Mouse (Mus musculus) hindbrain, embryonic 15.5 days (tissue): ENCODE measurements around the gene Zbtb42. TPM values are rescaled to one million over a fixed set of nuclear protein-coding genes. Genes with fewer than 3 reads are reported as not detected.

ENCODE experiments used
- ATAC-seq: fragments of 200-750 bp; cut with Nextera tagmentation; 2 replicates; pipeline ENCODE4 v1.8.0; 2017; ENCODE audit warnings: low read depth, moderate number of reproducible peaks, moderate TSS enrichment; ENCODE audit not compliant: low FRiP score
- H3K27ac ChIP-seq: fragments of 300-500 bp; sonication (generic); replicated peaks from 2 replicates; pipeline ENCODE4 v1.5.1; 2015; ENCODE audit warnings: mild to moderate bottlenecking, inconsistent platforms
- H3K27me3 ChIP-seq: fragments of 300-500 bp; sonication (generic); 2 replicates; pipeline ENCODE4 v1.6.1; 2015; ENCODE audit warnings: control low read depth, inconsistent platforms
- H3K36me3 ChIP-seq: fragments of 300-500 bp; sonication (generic); 2 replicates; pipeline ENCODE4 v1.6.1; 2015; ENCODE audit warnings: control low read depth, inconsistent platforms
- H3K4me1 ChIP-seq: fragments of 300-500 bp; sonication (generic); replicated peaks from 2 replicates; pipeline ENCODE4 v1.6.1; 2015; ENCODE audit warnings: control low read depth, inconsistent platforms
- H3K4me2 ChIP-seq: fragments of 300-500 bp; sonication (generic); 2 replicates; pipeline ENCODE4 v1.6.1; 2015; ENCODE audit warnings: moderate library complexity, mild to moderate bottlenecking, inconsistent platforms
- H3K4me3 ChIP-seq: fragments of 300-500 bp; sonication (generic); 2 replicates; pipeline ENCODE4 v1.5.1; 2015; ENCODE audit warnings: mild to moderate bottlenecking, inconsistent platforms
- H3K9ac ChIP-seq: fragments of 300-500 bp; sonication (generic); 2 replicates; pipeline ENCODE4 v1.6.1; 2015; ENCODE audit warnings: inconsistent platforms
- H3K9me3 ChIP-seq: fragments of 300-500 bp; sonication (generic); 2 replicates; pipeline ENCODE4 v1.6.1; 2016; ENCODE audit warnings: control low read depth, inconsistent platforms
- WGBS: fragments of 180-500 bp; shearing (Covaris S2); methylation state at CpG from one replicate; pipeline ENCODE4 v1.1.7; 2015; 5-methylcytosine and 5-hydroxymethylcytosine counted together
- polyA plus RNA-seq: library from polyadenylated mRNA; unstranded; fragments of >200 nt; fragmentation: Nextera tagmentation; extraction: Ambion mirVana; gene quantifications from 2 replicates; pipeline ENCODE4 v1.2.1, GENCODE M21; 2015

Gene Zbtb42
- polyA plus RNA-seq, 1 experiment from 2014 or later = 4.2 TPM

DNA sequence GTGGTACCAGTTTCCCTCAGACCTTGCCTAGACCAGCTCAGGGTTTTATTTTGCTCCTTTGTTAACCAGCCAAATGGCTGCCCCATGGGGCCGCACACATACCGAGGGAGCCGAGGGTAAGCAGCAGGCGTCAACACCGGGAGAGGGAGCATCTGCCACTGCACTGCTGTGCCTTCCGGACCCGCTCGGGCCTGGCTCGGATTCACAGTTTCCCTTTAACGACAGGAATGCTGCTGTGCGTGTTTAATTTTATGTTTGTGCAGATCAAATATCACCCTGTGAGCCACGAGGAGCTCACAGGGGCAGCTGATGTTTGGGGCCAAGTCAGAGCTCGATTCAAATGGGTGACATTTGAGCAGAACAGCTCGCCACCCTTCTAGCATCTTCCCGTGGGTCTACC lies 21.9 kb downstream of the Zbtb42 start:
- peaks cover 9% of the 10 kb centered on the region for H3K4me1 ChIP-seq
- no peak overlapping the region for H3K9ac ChIP-seq
- no peak overlapping the region for H3K27ac ChIP-seq
- ATAC-seq = no peak
- H3K27me3 ChIP-seq = peaks cover 10% of the 10 kb centered on the region; the same call in 1 of the 2 replicates
- H3K4me3 ChIP-seq = no peak overlapping the region
- H3K9me3 ChIP-seq = no peaks in the 10 kb centered on the region
- peak overlapping the region; percentile 15; the same call in 1 of the 2 replicates for H3K4me2 ChIP-seq
- no peaks in the 10 kb centered on the region for H3K36me3 ChIP-seq
- WGBS = 9% methylated on average over 15 of the region's 15 CpGs

DNA sequence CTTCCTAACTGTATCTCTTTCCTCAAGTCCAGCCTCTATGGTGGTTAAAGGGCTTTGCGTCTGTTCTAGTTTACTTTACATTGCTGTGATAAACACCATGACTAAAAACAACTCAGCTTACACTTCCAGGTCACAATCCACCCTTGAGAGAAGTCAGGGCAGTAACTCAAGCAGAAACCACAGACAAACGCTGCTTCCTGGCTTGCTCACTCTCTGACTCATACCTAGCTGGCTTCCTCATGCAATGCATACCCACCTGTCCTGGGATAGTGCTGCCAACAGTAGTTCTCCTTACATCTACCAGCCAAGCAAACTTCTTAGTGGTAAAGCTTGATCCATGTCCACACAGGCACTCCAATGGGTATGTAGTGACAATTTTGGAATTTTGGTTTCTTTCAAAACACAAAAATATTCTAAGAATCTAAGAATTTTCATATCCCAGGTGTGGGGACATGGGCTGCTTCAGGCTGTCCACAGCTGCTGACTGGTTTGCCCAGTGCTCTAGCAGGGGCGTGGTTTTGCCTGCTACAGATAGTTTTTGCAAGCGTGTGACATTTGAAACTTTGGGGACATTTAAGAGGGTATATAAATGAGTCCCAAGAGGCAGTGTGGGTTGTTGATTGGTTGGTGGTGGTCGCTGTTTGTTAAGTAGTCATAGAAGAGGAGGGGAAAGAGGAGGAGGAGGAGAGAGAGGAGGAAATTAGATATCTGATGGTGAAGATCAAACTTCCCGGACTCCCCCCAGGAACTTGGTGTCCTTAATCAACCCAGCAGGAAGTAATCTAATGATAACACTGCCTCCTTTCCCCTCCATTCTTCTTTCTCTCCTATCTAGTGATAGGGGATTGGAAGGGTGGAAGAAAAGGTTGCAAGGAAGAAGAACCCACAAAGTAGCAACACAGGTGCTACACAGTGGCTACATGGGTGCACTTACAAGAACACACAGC lies 24.0 kb downstream of the Zbtb42 start:
- Histone ChIP-seq H3K4me1 (peaks cover 20% of the 10 kb centered on the region), H3K36me3 (no peaks in the 10 kb centered on the region), H3K27me3 (peaks cover 10% of the 10 kb centered on the region; the same call in 1 of the 2 replicates), H3K9me3 (no peaks in the 10 kb centered on the region), H3K9ac (no peak overlapping the region), H3K4me2 (no peak overlapping the region), H3K27ac (no peak overlapping the region), H3K4me3 (no peak overlapping the region)
- 82% methylated on average over 6 of the region's 6 CpGs for WGBS
- ATAC-seq = no peak

DNA sequence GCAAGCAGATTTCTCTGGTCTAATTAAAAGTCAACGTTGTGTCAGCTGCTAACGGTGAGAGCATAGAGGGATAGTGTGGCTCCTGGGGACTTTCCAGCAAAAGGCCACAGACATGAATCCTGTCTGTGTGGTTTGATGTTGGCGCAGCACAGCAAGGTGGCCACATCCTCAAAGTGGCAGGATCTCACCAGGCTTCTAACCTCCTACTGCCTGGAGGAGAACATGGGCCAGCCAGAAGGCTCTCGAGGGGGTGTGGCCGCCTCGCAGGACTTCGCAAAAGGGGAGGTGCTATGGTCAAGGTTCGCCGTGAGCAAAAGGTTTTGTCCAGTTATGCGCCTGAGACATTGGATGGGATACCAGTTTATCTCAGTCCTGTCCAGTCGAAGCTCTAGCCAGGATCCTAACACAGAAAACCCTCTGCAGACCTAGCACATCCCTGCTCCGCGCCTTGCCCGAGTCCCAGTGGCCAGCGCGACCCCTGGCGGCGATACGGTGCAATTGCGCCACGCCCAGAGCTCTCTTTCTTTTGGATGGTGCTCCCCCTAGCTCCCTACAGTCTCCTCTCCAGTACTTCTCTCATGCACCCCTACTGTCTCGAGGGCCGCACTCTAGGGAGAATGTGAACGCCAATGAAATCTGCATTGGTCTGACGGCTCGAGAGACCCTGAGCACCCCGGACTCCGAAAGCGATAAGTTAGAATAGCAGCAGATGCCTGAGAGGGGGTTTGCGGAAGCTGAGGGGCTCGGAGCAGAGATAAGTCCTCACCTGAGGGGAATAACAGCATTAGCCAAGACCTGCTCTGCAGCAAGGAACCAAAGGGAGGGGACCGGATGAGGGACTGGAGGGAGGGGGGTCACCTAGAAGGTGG lies 28.3 kb downstream of the Zbtb42 start:
- Histone ChIP-seq H3K9me3 (no peaks in the 10 kb centered on the region), H3K4me3 (peak overlapping the region; percentile 13), H3K27ac (no peak overlapping the region), H3K4me1 (peaks cover 11% of the 10 kb centered on the region; the same call in 1 of the 2 replicates), H3K36me3 (no peaks in the 10 kb centered on the region), H3K4me2 (peak overlapping the region; percentile 49), H3K27me3 (0 out of 2 replicates have a peak, but pooled peaks cover 11% of the 10 kb centered on the region), H3K9ac (peak overlapping the region; percentile 9; the same call in 1 of the 2 replicates)
- peak; percentile 76 for ATAC-seq
- WGBS = 12% methylated on average over 32 of the region's 32 CpGs

DNA sequence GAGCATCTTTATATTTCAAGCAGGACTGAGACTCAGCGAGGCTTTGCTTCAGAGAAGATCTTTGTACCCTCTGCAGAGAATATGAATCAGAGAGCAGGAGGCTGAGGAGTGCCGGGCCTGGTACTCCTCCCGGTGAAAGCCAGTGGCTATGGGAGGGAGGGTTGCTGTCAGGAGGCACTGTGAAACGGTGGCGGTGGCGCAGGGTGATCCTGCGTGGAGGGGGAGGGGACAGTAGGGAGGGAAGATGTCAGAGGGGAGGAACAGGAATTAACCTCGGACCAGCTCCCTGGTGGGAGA lies 28.9 kb downstream of the Zbtb42 start:
- H3K27ac ChIP-seq = no peak overlapping the region
- H3K9ac ChIP-seq = peak overlapping the region; percentile 9; the same call in 1 of the 2 replicates
- H3K27me3 ChIP-seq = 0 out of 2 replicates have a peak, but pooled peaks cover 8% of the 10 kb centered on the region
- peak; percentile 40; the same call in 1 of the 2 replicates for ATAC-seq
- H3K36me3 ChIP-seq = no peaks in the 10 kb centered on the region
- peaks cover 11% of the 10 kb centered on the region; the same call in 1 of the 2 replicates for H3K4me1 ChIP-seq
- H3K4me2 ChIP-seq = peak overlapping the region; percentile 49
- WGBS = 20% methylated on average over 8 of the region's 8 CpGs
- no peaks in the 10 kb centered on the region for H3K9me3 ChIP-seq
- peak overlapping the region; percentile 13; the same call in 1 of the 2 replicates for H3K4me3 ChIP-seq

DNA sequence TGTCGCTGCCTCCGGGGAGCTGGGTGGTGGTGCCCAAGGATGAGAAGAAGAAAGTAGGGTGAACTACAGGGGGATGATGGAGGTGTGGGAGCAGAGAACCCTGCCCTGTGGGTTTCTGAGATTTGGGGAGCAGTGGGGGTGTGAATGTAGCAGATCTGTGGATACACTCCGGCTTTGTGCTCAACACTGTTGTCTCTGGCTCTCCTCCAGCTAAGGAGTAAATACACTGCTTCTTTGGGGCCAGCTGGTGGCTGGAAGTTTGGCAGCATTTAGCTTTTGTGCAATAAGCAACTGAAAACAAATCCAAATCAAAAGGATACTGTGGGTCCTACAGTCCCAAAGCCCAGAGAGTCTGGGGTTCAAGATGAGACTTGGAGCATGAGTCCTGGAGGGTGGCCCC lies 35.4 kb downstream of the Zbtb42 start:
- Histone ChIP-seq H3K4me2 (no peak overlapping the region), H3K4me3 (no peak overlapping the region), H3K4me1 (no peaks in the 10 kb centered on the region), H3K9ac (no peak overlapping the region), H3K9me3 (no peaks in the 10 kb centered on the region), H3K27me3 (0 out of 2 replicates have a peak, but pooled peaks cover 7% of the 10 kb centered on the region), H3K36me3 (no peaks in the 10 kb centered on the region), H3K27ac (0 out of 2 replicates have a peak overlapping the region, but pooled peaks have one; percentile 25)
- 59% methylated on average over 3 of the region's 3 CpGs for WGBS
- 0 out of 2 replicates have a peak, but pooled peaks have one; percentile 54 for ATAC-seq

DNA sequence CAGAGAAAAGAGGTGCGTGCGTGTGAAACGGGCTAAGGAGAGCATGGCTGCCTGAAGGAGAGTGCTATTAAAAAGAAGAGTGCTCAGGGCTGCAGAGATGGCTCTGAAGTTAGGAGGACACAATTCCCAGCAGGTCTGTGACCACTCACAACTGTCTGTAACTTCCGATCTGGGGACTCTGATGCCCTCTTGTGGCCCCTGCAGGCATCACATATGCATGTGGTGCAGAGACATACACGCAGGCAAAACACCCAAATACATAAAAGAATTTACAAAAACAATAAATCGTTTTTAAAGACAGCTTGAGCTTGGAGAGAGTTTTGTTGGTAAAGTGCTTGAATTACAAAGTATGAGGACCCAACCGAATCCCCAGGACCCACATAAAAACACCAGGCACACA lies 38.5 kb downstream of the Zbtb42 start:
- Histone ChIP-seq H3K4me2 (no peak overlapping the region), H3K4me3 (no peak overlapping the region), H3K9ac (no peak overlapping the region), H3K36me3 (no peaks in the 10 kb centered on the region), H3K27ac (no peak overlapping the region), H3K27me3 (peaks cover 2% of the 10 kb centered on the region; the same call in 1 of the 2 replicates), H3K9me3 (no peaks in the 10 kb centered on the region), H3K4me1 (peaks cover 13% of the 10 kb centered on the region)
- no peak for ATAC-seq
- 30% methylated on average over 7 of the region's 7 CpGs for WGBS

DNA sequence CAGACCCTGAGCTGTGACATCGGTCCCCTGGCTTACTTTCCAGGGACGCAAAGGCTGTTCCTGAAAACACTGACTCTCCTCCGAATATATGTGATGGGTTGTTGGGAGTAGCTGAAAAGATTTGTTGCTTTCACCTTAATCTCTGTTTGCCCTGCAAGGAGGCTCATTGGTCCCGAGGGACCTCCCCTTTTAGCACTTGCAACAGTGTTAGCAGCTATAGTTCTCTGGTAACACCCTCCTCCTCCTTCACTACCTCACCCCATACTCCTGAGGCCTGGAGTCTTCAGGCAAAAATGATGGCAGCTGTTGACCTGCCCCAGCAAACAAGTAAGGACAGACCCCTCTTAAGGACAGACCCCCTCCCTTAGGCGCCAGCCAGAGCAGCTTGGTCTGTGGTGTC lies 40.4 kb downstream of the Zbtb42 start:
- no peaks in the 10 kb centered on the region for H3K9me3 ChIP-seq
- no peak overlapping the region for H3K27ac ChIP-seq
- H3K4me3 ChIP-seq = no peak overlapping the region
- WGBS = 79% methylated on average over 5 of the region's 5 CpGs
- H3K36me3 ChIP-seq = no peaks in the 10 kb centered on the region
- no peak overlapping the region for H3K9ac ChIP-seq
- H3K4me2 ChIP-seq = no peak overlapping the region
- H3K4me1 ChIP-seq = peaks cover 25% of the 10 kb centered on the region
- ATAC-seq = no peak
- H3K27me3 ChIP-seq = peaks cover 2% of the 10 kb centered on the region; the same call in 1 of the 2 replicates

DNA sequence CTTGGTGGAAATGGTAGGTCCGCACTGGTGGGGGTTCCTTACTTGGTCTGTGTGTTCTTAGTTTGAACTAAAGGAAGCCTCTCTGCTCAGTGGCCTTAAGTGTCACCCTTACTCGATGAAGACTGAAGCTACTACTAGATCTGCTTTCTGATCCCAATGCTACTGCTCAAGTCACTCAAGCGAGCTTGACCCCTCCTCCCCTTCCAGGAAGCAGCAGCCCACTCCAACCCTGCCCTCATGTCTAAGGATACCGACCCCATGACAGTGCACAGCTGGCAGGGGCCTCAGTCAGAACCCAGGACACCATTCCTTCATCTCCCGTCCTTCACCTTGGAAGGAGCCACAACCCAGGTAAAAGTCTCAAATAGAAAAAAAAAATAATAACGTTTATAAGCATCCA lies 41.6 kb downstream of the Zbtb42 start, which contains the start of gene Cep170b:
TSS of gene Cep170b (plus strand) at position 240 of the 400 bp plus-strand sequence.
- whole genome bisulfite sequencing = 77% methylated on average over 6 of the region's 6 CpGs
- Histone ChIP-seq H3K4me2 (peak within 1 kb of the TSS; percentile 91), H3K36me3 (no peaks in the 10 kb centered on the region), H3K9me3 (no peaks in the 10 kb centered on the region), H3K27me3 (peaks cover 2% of the 10 kb centered on the region; the same call in 1 of the 2 replicates), H3K4me1 (peaks cover 38% of the 10 kb centered on the region), H3K9ac (peak within 1 kb of the TSS; percentile 22; the same call in 1 of the 2 replicates), H3K27ac (no peak within 1 kb of the TSS), H3K4me3 (peak within 1 kb of the TSS; percentile 92)
- no peak for ATAC-seq

DNA sequence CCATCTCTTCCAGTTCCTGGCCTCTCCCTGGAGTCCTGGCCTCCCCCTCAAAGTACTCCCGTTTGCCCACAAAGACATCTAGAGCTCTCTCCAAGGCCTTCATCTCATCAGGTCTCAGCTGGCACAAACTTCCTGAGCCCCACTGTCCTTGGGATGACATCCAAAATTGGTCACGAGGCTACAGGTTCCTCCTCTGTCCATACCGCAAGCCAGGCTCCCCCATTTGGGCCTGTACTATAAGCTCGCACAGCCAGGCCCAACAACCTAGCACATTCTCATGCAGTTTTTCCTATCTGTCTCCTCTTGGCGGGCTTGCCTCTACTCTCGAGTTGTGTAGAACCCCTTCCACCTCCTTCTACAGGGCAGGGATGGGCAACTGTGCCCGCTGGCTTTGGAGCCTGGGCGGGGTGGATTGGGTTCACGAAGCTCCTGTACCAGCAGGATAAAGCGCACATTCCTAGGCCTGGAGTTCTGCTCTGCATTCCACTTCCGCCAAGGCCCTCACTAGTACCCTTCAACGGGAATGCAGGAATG lies 42.3 kb downstream of the Zbtb42 start:
- Histone ChIP-seq H3K27me3 (peaks cover 2% of the 10 kb centered on the region; the same call in 1 of the 2 replicates), H3K4me3 (peak overlapping the region; percentile 92), H3K36me3 (no peaks in the 10 kb centered on the region), H3K4me2 (peak overlapping the region; percentile 91), H3K9me3 (no peaks in the 10 kb centered on the region), H3K4me1 (peaks cover 45% of the 10 kb centered on the region), H3K27ac (no peak overlapping the region), H3K9ac (peak overlapping the region; percentile 22; the same call in 1 of the 2 replicates)
- WGBS = 40% methylated on average over 12 of the region's 12 CpGs
- no peak for ATAC-seq

DNA sequence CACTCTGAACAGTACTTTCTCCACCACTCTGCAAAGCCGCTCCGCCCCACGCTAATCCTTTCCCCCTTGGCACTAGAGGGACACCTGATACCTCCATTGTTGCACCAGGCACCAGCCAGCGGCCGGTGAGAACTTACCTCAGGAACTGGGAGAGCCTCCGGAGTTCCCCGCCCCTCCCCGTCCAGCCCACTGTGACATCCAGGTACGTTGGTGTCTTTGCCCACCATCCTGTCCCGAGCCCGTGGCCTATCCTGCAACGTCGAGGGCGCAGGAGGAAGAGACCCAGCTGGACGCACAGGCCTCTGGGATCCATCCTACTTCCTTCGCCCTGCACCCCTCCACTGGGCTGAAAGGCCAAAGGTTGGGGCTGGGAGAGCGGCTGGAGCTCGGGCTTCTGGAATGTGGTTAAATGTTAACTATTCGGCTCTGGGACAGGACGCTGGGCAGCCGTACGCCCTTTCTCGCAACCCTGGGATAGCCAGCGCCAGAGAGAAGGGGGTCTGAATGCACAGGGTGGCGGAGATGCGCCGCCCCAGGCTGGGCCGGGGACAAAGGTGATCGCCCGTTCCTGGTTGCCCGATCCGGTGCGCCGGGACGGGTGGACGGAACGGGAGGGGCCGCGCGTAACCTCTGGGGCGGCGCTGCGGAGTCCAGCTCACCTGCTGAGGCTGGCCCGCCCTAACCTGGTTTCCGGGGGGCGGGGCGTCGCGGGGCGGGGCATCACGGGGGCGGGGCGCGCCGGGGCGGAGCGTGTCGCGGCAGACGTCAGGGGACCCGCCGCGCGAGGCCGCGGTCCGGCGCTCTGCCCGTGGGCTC lies 43.0 kb downstream of the Zbtb42 start:
- Histone ChIP-seq H3K9ac (peak overlapping the region; percentile 93), H3K27ac (peak overlapping the region; percentile 65), H3K4me1 (peaks cover 51% of the 10 kb centered on the region), H3K36me3 (no peaks in the 10 kb centered on the region), H3K4me3 (peak overlapping the region; percentile 92), H3K9me3 (no peaks in the 10 kb centered on the region), H3K4me2 (peak overlapping the region; percentile 91), H3K27me3 (peaks cover 2% of the 10 kb centered on the region; the same call in 1 of the 2 replicates)
- ATAC-seq = peak; percentile 21
- 4% methylated on average over 40 of the region's 69 CpGs for WGBS
